Mouse (Mus musculus): Measurements from ENCODE around the gene Mgea5. TPM values are rescaled to one million over a fixed set of nuclear protein-coding genes. Genes with fewer than 3 reads are reported as not detected.

Mgea5 gene
- total RNA-seq, 2 experiments from 2014 or later, result 26.2 to 31.1 TPM

- intact Hi-C loops (cut with DNase I), result no loop called here
- DNase-seq, result no peak
Measured at GRCm38 (mm10) chr19:45737208-45737845, 46.3 kb downstream of the Mgea5 start.

GRCm38 (mm10) chr19:45736855-45737207, 46.8 kb downstream of the Mgea5 start:
- intact Hi-C loops (cut with DNase I), result no loop called here
- DNase-seq, result no peak

GRCm38 (mm10) chr19:45736241-45736640, 47.4 kb downstream of the Mgea5 start:
- DNase-seq, result no peak
- intact Hi-C loops (cut with DNase I), result no loop called here

GRCm38 (mm10) chr19:45734762-45735161, 48.9 kb downstream of the Mgea5 start:
- DNase-seq, result no peak
- intact Hi-C loops (cut with DNase I), result no loop called here

- no peak for DNase-seq
- intact Hi-C loops (cut with DNase I), result no loop called here
Measured at GRCm38 (mm10) chr19:45734191-45734590, 49.4 kb downstream of the Mgea5 start.

- no peak for DNase-seq
- intact Hi-C loops (cut with DNase I), result no loop called here
Measured at GRCm38 (mm10) chr19:45733564-45733963, 50.1 kb downstream of the Mgea5 start.

GRCm38 (mm10) chr19:45731658-45732057, 52.0 kb downstream of the Mgea5 start:
- no peak for DNase-seq
- intact Hi-C loops (cut with DNase I), result no loop called here

GRCm38 (mm10) chr19:45730042-45730441, 53.6 kb downstream of the Mgea5 start:
- DNase-seq, result no peak

GRCm38 (mm10) chr19:45727231-45727630, 56.4 kb downstream of the Mgea5 start:
- intact Hi-C loops (cut with DNase I), result no loop called here
- no peak for DNase-seq

More at GRCm38 (mm10) chr19:45730042-45730441, 53.6 kb downstream of the Mgea5 start:
- intact Hi-C loops (cut with DNase I), result no loop called here

- intact Hi-C loops (cut with DNase I), result no loop called here
- no peak for DNase-seq
Measured at GRCm38 (mm10) chr19:45725677-45726277, 57.9 kb downstream of the Mgea5 start.

- intact Hi-C loops (cut with DNase I), result no loop called here
- DNase-seq, result no peak
Measured at GRCm38 (mm10) chr19:45722188-45722587, 61.4 kb downstream of the Mgea5 start.

- no peak for DNase-seq
- intact Hi-C loops (cut with DNase I), result no loop called here
Measured at GRCm38 (mm10) chr19:45718286-45718685, 65.4 kb downstream of the Mgea5 start.

GRCm38 (mm10) chr19:45717493-45718220, 66.0 kb downstream of the Mgea5 start:
- intact Hi-C loops (cut with DNase I), result no loop called here
- DNase-seq, result no peak

GRCm38 (mm10) chr19:45708704-45709103, 74.9 kb downstream of the Mgea5 start:
- intact Hi-C loops (cut with DNase I), result no loop called here
- DNase-seq, result no peak

Other genes with a start within 250 kb of the Mgea5 start
- gene Poll, start 223.3 kb downstream of the Mgea5 start, total RNA-seq (2021), result 10 to 100 TPM; 13.3 to 14.2 TPM
- 10 to 100 TPM; 17.5 to 18.9 TPM for gene Gm17018, start 223.2 kb downstream of the Mgea5 start, total RNA-seq (2021)
- 10 to 100 TPM; 22.5 to 22.6 TPM for gene Fbxw4, start 123.5 kb downstream of the Mgea5 start, total RNA-seq (2021)
- gene Fgf8, start 40.9 kb downstream of the Mgea5 start, total RNA-seq (2021), result not detected
- gene Npm3, start 34.2 kb downstream of the Mgea5 start, total RNA-seq (2021), result 10 to 100 TPM; 10.6 to 12.0 TPM
- gene Kcnip2, start 32.2 kb upstream of the Mgea5 start, total RNA-seq (2021), result under 1 TPM; 0.17 to 0.38 TPM
- gene Armh3, start 214.7 kb upstream of the Mgea5 start, total RNA-seq (2021), result 10 to 100 TPM; 11.1 to 12.6 TPM
- 1 to 10 TPM; 3.1 to 3.2 TPM for gene Hps6, start 219.7 kb upstream of the Mgea5 start, total RNA-seq (2021)

Measured in gastrocnemius, postnatal 36 days (tissue).